Comparison of ENCODE assay signal across 17 mouse cellular contexts in genomic region chr14:75797769-75798386, GRCm38 (mm10). TPM values are rescaled to one million over a fixed set of nuclear protein-coding genes. Genes with fewer than 3 reads are reported as not detected.
DNase-seq lines count a peak whose midpoint lies in the region; ATAC-seq and TF ChIP-seq lines count a peak whose summit lies in the region.
"Had no signal": no experiment of that assay in that cellular context is flagged by ENCODE, and none has a peak within 500 bp of the region (broad histone marks: within the 10 kb centered on the region; RNA-seq: fewer than 3 reads in every experiment).

No protein-coding gene starts in this region.

- in situ Hi-C loops in Patski (cut with MboI; ENCODE audit: low pct_unique_long_range_greater_than_20kb), result no loop called here

- no peak for TF ChIP-seq POLR2A in kidney, adult 2 months (IDR thresholded peaks at IDR 0.05; ENCODE audit: low read depth, low read length)

- ATAC-seq in Patski, result peak; percentile 81
- no peak for ATAC-seq in forebrain, embryonic 14.5 days
- ATAC-seq: hindbrain, postnatal 0 days had no signal

- no peak overlapping the region for H3K4me2 ChIP-seq in forebrain, embryonic 14.5 days (ENCODE audit: low read length)
- H3K4me2 ChIP-seq: heart, embryonic 12.5 days; limb, embryonic 12.5 days had no signal

- peaks cover 38% of the 10 kb centered on the region for H3K4me1 ChIP-seq in kidney, adult 2 months (ENCODE audit: control insufficient read depth, insufficient read depth, low read length)
- no peaks in the 10 kb centered on the region for H3K4me1 ChIP-seq in forebrain, embryonic 14.5 days (ENCODE audit: control insufficient read depth, insufficient read depth, low read length)

- H3K4me3 ChIP-seq in kidney, adult 2 months (ENCODE audit: insufficient read depth, low read depth, low read length), result no peak overlapping the region
- H3K4me3 ChIP-seq in forebrain, embryonic 14.5 days (ENCODE audit: low read depth, low read length), result no peak overlapping the region
- H3K4me3 ChIP-seq: heart, embryonic 12.5 days; limb, embryonic 12.5 days had no signal

- POLR2A ChIA-PET in Patski (lab: Charles Lee), result interaction anchor here (1.1 kb wide), 1 partner anchor 22 kb away, joined by 3 read pairs; no protein-coding TSS in a partner anchor

- 19% methylated on average over 5 of the region's 5 CpGs for WGBS in kidney, adult 2 months
- WGBS in forebrain, embryonic 14.5 days, result 52% methylated on average over 5 of the region's 5 CpGs

- no peak for TF ChIP-seq CTCF in Patski (IDR thresholded peaks at IDR 0.05)
- no peak for TF ChIP-seq CTCF in kidney, adult 2 months (conservative IDR thresholded peaks at IDR 0.05; ENCODE audit: insufficient read depth, insufficient read length, low read depth, low read length)

- DNase-seq in Patski (ENCODE audit: low read depth, low spot score), result no peak
- DNase-seq in embryo, embryonic 11.5 days (ENCODE audit: low read depth, low spot score), result peak; percentile 43
- peak; percentile 91 for DNase-seq in kidney, adult 2 months
- DNase-seq in kidney, postnatal 25 days, result peak; percentile 62 to 71
- DNase-seq in adrenal gland, adult 2 months, result no peak
- DNase-seq in natural killer cell, adult 2 months (ENCODE audit: low spot score in 2 of 2), result no peak
- DNase-seq in forebrain, embryonic 14.5 days (ENCODE audit: low spot score), result no peak
- DNase-seq: cerebellum, adult 11-12 months; heart, postnatal 36 days; layer of hippocampus, postnatal 36 days; lung, postnatal 4 days; midbrain, embryonic 14.5 days; right cerebral cortex, postnatal 25 days had no signal

- H3K27me3 ChIP-seq in Patski, result no peaks in the 10 kb centered on the region
- no peaks in the 10 kb centered on the region for H3K27me3 ChIP-seq in kidney, adult 2 months (replicated peaks; ENCODE audit: control insufficient read depth, insufficient read depth, low read length)
- no peaks in the 10 kb centered on the region for H3K27me3 ChIP-seq in forebrain, embryonic 14.5 days (replicated peaks; ENCODE audit: control insufficient read depth, insufficient read depth, low read length)
- H3K27me3 ChIP-seq: heart, embryonic 12.5 days; limb, embryonic 12.5 days had no signal

- no peaks in the 10 kb centered on the region for H3K36me3 ChIP-seq in kidney, adult 2 months (ENCODE audit: control insufficient read depth, insufficient read depth, low read length)
- H3K36me3 ChIP-seq in forebrain, embryonic 14.5 days (ENCODE audit: control insufficient read depth, insufficient read depth, low read length), result no peaks in the 10 kb centered on the region
- H3K36me3 ChIP-seq: G1E; heart, embryonic 12.5 days; limb, embryonic 12.5 days had no signal

- no peaks in the 10 kb centered on the region for H3K9me3 ChIP-seq in forebrain, embryonic 14.5 days (replicated peaks; ENCODE audit: control insufficient read depth, low read length)
- H3K9me3 ChIP-seq: G1E; heart, embryonic 12.5 days; limb, embryonic 12.5 days had no signal

- peak overlapping the region; percentile 85 for H3K27ac ChIP-seq in kidney, adult 2 months (ENCODE audit: insufficient read depth, low read depth, low read length)
- H3K27ac ChIP-seq in forebrain, embryonic 14.5 days (ENCODE audit: low read depth, low read length), result no peak overlapping the region
- H3K27ac ChIP-seq: hindbrain, postnatal 0 days; limb, embryonic 12.5 days had no signal

- no peak overlapping the region for H3K9ac ChIP-seq in forebrain, embryonic 14.5 days (ENCODE audit: low read length)
- H3K9ac ChIP-seq: heart, embryonic 12.5 days; limb, embryonic 12.5 days had no signal

- CTCF ChIA-PET in Patski (lab: Charles Lee), result interaction anchor here (1.1 to 3.1 kb wide), 7 partner anchors 10 to 31 kb away, joined by 3 to 22 read pairs (median 8); partner anchors contain the start of gene Slc25a30

RNA-seq across cellular contexts. Expression of gene Slc25a30, which starts 11.0 kb away (rescaled TPM):
- 36.9 TPM for polyA plus RNA-seq in Patski (2021)
- 26.3 and 29.6 TPM in 2 replicates for polyA plus RNA-seq in kidney, adult 2 months (2012; rRNA removed)
- 100 to 1,000 TPM; 162 to 208 TPM for total RNA-seq in adrenal gland, adult 2 months (2021)
- polyA plus RNA-seq in adrenal gland, adult 2 months (2012; rRNA removed), result 21.2 and 24.5 TPM in 2 replicates
- 10.0 and 11.6 TPM in 2 replicates for polyA plus RNA-seq in forebrain, embryonic 14.5 days (2014; fragmentation: Nextera tagmentation; extraction: Ambion mirVana)

RNA-seq across cellular contexts. Expression of gene Cog3, which starts 43.6 kb away (rescaled TPM):
- 25.8 TPM for polyA plus RNA-seq in Patski (2021)
- 7.8 and 10.0 TPM in 2 replicates for polyA plus RNA-seq in kidney, adult 2 months (2012; rRNA removed)
- 10 to 100 TPM; 22.1 to 27.4 TPM for total RNA-seq in adrenal gland, adult 2 months (2021)
- 5.5 and 5.8 TPM in 2 replicates for polyA plus RNA-seq in adrenal gland, adult 2 months (2012; rRNA removed)
- 22.5 and 23.4 TPM in 2 replicates for polyA plus RNA-seq in forebrain, embryonic 14.5 days (2014; fragmentation: Nextera tagmentation; extraction: Ambion mirVana)

RNA-seq across cellular contexts. Expression of gene Tpt1, which starts 47.0 kb away (rescaled TPM):
- polyA plus RNA-seq in Patski (2021), result 2,058 TPM
- polyA plus RNA-seq in kidney, adult 2 months (2012; rRNA removed), result 1,266 and 1,401 TPM in 2 replicates
- 1,000 to 10,000 TPM; 2,669 to 3,122 TPM for total RNA-seq in adrenal gland, adult 2 months (2021)
- 2,303 and 3,302 TPM in 2 replicates for polyA plus RNA-seq in adrenal gland, adult 2 months (2012; rRNA removed)
- polyA plus RNA-seq in forebrain, embryonic 14.5 days (2014; fragmentation: Nextera tagmentation; extraction: Ambion mirVana), result 979 and 1,156 TPM in 2 replicates

Comparison
In these comparisons a context has a peak if more than half of its experiments do, and no peak if none do; other contexts are left out.
1. DNase-seq: peak in embryo, embryonic 11.5 days (single experiment), kidney, adult 2 months (single experiment) and kidney, postnatal 25 days (2 of 2); none in Patski (single experiment), adrenal gland, adult 2 months (single experiment), natural killer cell, adult 2 months (0 of 2) and forebrain, embryonic 14.5 days (single experiment).